Mouse (Mus musculus): ENCODE measurements around the gene Agbl3. TPM values are rescaled to one million over a fixed set of nuclear protein-coding genes. Genes with fewer than 3 reads are reported as not detected.

The Agbl3 gene
- polyA plus RNA-seq, 1 experiment from 2014 or later, result 16.0 TPM

DNA sequence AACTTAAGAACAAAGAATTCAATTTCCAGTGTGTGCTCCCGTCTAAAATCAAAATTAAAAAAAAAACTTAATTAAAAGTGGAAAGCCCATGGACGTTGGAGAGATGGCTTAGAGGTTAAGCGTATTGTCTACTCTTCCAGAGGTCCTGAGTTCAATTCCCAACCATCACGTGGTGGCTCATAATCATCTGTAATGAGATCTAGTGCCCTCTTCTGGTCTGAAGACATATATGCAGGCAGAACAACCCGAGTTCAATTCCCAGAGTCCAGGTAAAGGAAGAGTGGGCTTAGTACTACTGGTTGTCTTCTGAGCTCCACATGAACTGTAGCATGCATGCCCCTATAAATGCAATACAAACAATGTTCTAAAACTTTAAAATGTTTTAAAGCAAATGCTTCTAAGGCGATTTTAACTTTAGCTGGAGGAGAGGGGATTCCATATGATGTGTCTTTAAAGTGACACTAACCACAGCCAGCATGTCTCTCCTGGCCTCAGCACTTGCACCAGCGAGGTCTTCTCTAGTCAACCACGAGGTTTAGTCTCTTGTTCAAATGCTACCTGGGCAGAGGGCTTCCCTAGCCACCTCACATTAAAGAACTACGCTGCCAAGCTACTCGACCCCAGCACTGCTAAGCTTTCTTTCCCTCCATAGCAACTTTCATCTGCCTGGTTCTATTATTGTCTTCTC is 2.1 kb upstream of the Agbl3 start:
- Histone ChIP-seq H3K36me3 (ENCODE audit: insufficient read depth, low read length) (no peaks in the 10 kb centered on the region), H3K9me3 (ENCODE audit: low read length) (no peaks in the 10 kb centered on the region), H3K27ac (ENCODE audit: low read length) (no peak overlapping the region), H3K9ac (replicated peaks; ENCODE audit: low read depth) (no peak overlapping the region), H3K4me1 (ENCODE audit: insufficient read depth, low read depth, low read length) (peaks cover 3% of the 10 kb centered on the region; the same call in 1 of the 2 replicates), H3K4me3 (ENCODE audit: low read depth, low read length) (no peak overlapping the region), H3K4me2 (replicated peaks; ENCODE audit: low read depth, low read length) (no peak overlapping the region), H3K27me3 (replicated peaks; ENCODE audit: insufficient read depth, low read length) (no peaks in the 10 kb centered on the region)
- DNase-seq (ENCODE audit: low spot score) (no peak), ATAC-seq (no peak)
- WGBS, result 73% methylated on average over 10 of the region's 10 CpGs
- TF ChIP-seq CTCF (IDR thresholded peaks at IDR 0.05), result peak; percentile 55
- no peak for TF ChIP-seq EP300 (IDR thresholded peaks at IDR 0.05)

DNA sequence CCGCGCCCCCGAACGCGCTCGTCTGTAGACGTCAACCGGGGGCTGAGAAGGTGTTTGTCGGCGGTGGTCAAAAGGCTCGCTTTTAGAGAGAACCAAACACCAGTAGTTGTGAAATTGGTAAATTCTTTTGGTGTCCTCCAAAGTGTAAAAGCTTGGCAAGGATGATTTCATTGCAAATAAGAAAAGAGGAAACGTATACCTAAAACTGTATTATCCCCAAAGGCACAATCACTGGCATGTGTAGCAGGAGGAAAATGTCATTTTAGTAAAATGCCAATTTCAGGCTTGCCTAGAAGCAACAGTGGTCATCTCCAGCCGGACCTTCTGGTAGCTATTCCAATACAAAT is 684 bp downstream of the Agbl3 start:
- Histone ChIP-seq H3K9me3 (ENCODE audit: low read length) (no peaks in the 10 kb centered on the region), H3K4me2 (replicated peaks; ENCODE audit: low read depth, low read length) (peak overlapping the region; percentile 66), H3K9ac (replicated peaks; ENCODE audit: low read depth) (peak overlapping the region; percentile 67), H3K36me3 (ENCODE audit: insufficient read depth, low read length) (no peaks in the 10 kb centered on the region), H3K4me1 (ENCODE audit: insufficient read depth, low read depth, low read length) (peaks cover 3% of the 10 kb centered on the region; the same call in 1 of the 2 replicates), H3K27ac (ENCODE audit: low read length) (peak overlapping the region; percentile 97), H3K27me3 (replicated peaks; ENCODE audit: insufficient read depth, low read length) (no peaks in the 10 kb centered on the region), H3K4me3 (ENCODE audit: low read depth, low read length) (peak overlapping the region; percentile 65)
- DNase-seq (ENCODE audit: low spot score) (no peak), ATAC-seq (no peak)
- WGBS, result 2% methylated on average over 13 of the region's 13 CpGs
- TF ChIP-seq EP300 (IDR thresholded peaks at IDR 0.05) (no peak), CTCF (IDR thresholded peaks at IDR 0.05) (no peak)

DNA sequence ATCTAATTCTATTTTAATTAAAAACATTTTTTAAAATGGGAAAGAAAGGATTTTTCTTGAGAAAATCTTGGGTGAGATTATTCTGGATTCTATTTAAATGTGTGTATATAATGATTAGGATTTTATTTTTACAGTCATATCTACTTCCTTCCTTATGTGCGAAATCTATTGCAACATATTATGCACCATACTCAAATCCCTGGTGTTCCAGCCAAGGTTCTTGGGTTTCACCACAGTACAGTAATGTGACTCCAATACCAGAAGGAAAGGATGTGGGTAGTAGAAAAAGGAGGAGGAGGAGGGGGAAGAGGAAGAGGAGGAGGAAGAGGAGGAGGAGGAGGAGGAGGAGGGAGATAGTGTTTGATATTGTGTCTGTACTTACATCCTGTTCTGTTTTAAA is 2.3 kb downstream of the Agbl3 start:
- TF ChIP-seq CTCF (IDR thresholded peaks at IDR 0.05), result no peak
- peaks cover 3% of the 10 kb centered on the region; the same call in 1 of the 2 replicates for H3K4me1 ChIP-seq (ENCODE audit: insufficient read depth, low read depth, low read length)
- peak; percentile 54 for DNase-seq (ENCODE audit: low spot score)
- no peak overlapping the region for H3K27ac ChIP-seq (ENCODE audit: low read length)
- no peaks in the 10 kb centered on the region for H3K27me3 ChIP-seq (replicated peaks; ENCODE audit: insufficient read depth, low read length)
- no peaks in the 10 kb centered on the region for H3K9me3 ChIP-seq (ENCODE audit: low read length)
- H3K36me3 ChIP-seq (ENCODE audit: insufficient read depth, low read length), result no peaks in the 10 kb centered on the region
- no peak overlapping the region for H3K4me3 ChIP-seq (ENCODE audit: low read depth, low read length)
- H3K9ac ChIP-seq (replicated peaks; ENCODE audit: low read depth), result no peak overlapping the region
- no peak overlapping the region for H3K4me2 ChIP-seq (replicated peaks; ENCODE audit: low read depth, low read length)
- 70% methylated on average over 1 of the region's 1 CpGs for WGBS
- ATAC-seq, result no peak

GRCm38 (mm10) chr6:34796881-34797280 is 16.6 kb downstream of the Agbl3 start:
- Histone ChIP-seq H3K36me3 (ENCODE audit: insufficient read depth, low read length) (no peaks in the 10 kb centered on the region), H3K27ac (ENCODE audit: low read length) (no peak overlapping the region)

GRCm38 (mm10) chr6:34797887-34798286 is 17.7 kb downstream of the Agbl3 start:
- Histone ChIP-seq H3K4me3 (ENCODE audit: low read depth, low read length) (no peak overlapping the region), H3K4me1 (ENCODE audit: insufficient read depth, low read depth, low read length) (no peaks in the 10 kb centered on the region), H3K36me3 (ENCODE audit: insufficient read depth, low read length) (no peaks in the 10 kb centered on the region), H3K4me2 (replicated peaks; ENCODE audit: low read depth, low read length) (no peak overlapping the region), H3K27ac (ENCODE audit: low read length) (peak overlapping the region; percentile 6; the same call in 1 of the 2 replicates), H3K9ac (replicated peaks; ENCODE audit: low read depth) (no peak overlapping the region), H3K27me3 (replicated peaks; ENCODE audit: insufficient read depth, low read length) (no peaks in the 10 kb centered on the region), H3K9me3 (ENCODE audit: low read length) (no peaks in the 10 kb centered on the region)
- no peak for TF ChIP-seq CTCF (IDR thresholded peaks at IDR 0.05)
- peak; percentile 88 for TF ChIP-seq EP300 (IDR thresholded peaks at IDR 0.05)
- DNase-seq (ENCODE audit: low spot score), result peak; percentile 74
- WGBS, result 46% methylated on average over 3 of the region's 3 CpGs
- peak; percentile 87 for ATAC-seq

More at GRCm38 (mm10) chr6:34796881-34797280, 16.6 kb downstream of the Agbl3 start:
- Histone ChIP-seq H3K4me3 (ENCODE audit: low read depth, low read length) (no peak overlapping the region), H3K9ac (replicated peaks; ENCODE audit: low read depth) (no peak overlapping the region), H3K4me2 (replicated peaks; ENCODE audit: low read depth, low read length) (no peak overlapping the region), H3K27me3 (replicated peaks; ENCODE audit: insufficient read depth, low read length) (no peaks in the 10 kb centered on the region), H3K4me1 (ENCODE audit: insufficient read depth, low read depth, low read length) (no peaks in the 10 kb centered on the region), H3K9me3 (ENCODE audit: low read length) (no peaks in the 10 kb centered on the region)
- TF ChIP-seq EP300 (IDR thresholded peaks at IDR 0.05) (no peak), CTCF (IDR thresholded peaks at IDR 0.05) (no peak)
- DNase-seq (ENCODE audit: low spot score) (peak; percentile 26), ATAC-seq (no peak)
- 67% methylated on average over 3 of the region's 3 CpGs for WGBS

DNA sequence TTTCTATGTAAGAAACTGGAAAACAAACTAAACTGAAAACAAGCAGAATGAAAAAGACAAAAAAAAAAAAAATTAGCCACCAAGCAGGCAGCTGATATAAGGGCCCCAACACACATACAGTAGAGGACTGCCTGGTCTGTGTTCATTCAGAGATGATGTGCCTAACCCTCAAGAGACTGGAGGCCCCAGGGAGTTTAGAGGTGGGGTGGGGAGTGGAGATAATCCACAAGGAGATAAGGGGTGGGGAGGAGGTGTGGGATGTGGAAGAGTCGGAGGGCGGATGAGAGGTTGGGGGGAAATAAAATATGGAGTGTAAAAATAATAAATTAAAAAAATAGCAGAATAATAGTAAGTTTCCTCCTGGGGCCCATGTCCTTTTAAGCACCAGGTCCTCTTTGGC is 25.4 kb downstream of the Agbl3 start:
- Histone ChIP-seq H3K4me2 (replicated peaks; ENCODE audit: low read depth, low read length) (no peak overlapping the region), H3K9me3 (ENCODE audit: low read length) (no peaks in the 10 kb centered on the region), H3K36me3 (ENCODE audit: insufficient read depth, low read length) (no peaks in the 10 kb centered on the region), H3K27me3 (replicated peaks; ENCODE audit: insufficient read depth, low read length) (no peaks in the 10 kb centered on the region), H3K27ac (ENCODE audit: low read length) (no peak overlapping the region), H3K4me1 (ENCODE audit: insufficient read depth, low read depth, low read length) (no peaks in the 10 kb centered on the region), H3K4me3 (ENCODE audit: low read depth, low read length) (no peak overlapping the region), H3K9ac (replicated peaks; ENCODE audit: low read depth) (no peak overlapping the region)
- ATAC-seq (no peak), DNase-seq (ENCODE audit: low spot score) (no peak)
- no peak for TF ChIP-seq EP300 (IDR thresholded peaks at IDR 0.05)
- TF ChIP-seq CTCF (IDR thresholded peaks at IDR 0.05), result no peak
- 66% methylated on average over 2 of the region's 2 CpGs for WGBS
